Comparison of ENCODE assay signal across 8 mouse cellular contexts in the genomic region with DNA sequence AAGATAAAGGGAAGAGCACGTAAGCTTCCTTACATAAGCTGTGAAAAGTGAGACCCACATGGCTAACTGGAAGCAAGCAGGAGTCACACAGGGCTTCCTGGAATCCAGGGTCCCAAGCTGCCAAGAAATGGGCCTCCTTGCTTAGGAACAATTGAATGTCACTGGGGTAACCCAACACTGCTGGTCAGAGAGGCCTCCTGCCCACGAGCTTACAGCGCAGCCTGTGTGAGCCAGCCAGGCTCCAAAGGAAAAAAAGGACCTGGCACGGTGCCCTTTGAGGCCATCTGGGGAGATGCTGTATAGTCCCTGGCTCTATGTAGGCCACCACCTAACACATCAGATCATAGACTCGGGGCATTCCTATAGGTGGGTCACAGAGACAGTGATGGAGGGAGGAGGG. TPM values are rescaled to one million over a fixed set of nuclear protein-coding genes. Genes with fewer than 3 reads are reported as not detected.
DNase-seq lines count a peak whose midpoint lies in the region; ATAC-seq lines count a peak whose summit lies in the region.

No protein-coding gene starts in this region.

- no peaks in the 10 kb centered on the region for H3K36me3 ChIP-seq in midbrain, embryonic 14.5 days (ENCODE audit: control insufficient read depth, insufficient read depth, low read length)
- no peaks in the 10 kb centered on the region for H3K36me3 ChIP-seq in midbrain, embryonic 11.5 days (ENCODE audit: control insufficient read depth, insufficient read depth, low read length)

- 75% methylated on average over 5 of the region's 5 CpGs for WGBS in midbrain, embryonic 14.5 days
- 88% methylated on average over 5 of the region's 5 CpGs for WGBS in midbrain, embryonic 11.5 days

- H3K4me1 ChIP-seq in midbrain, embryonic 14.5 days (ENCODE audit: control insufficient read depth, insufficient read depth, low read length), result no peaks in the 10 kb centered on the region
- no peaks in the 10 kb centered on the region for H3K4me1 ChIP-seq in midbrain, embryonic 11.5 days (ENCODE audit: control insufficient read depth, insufficient read depth, low read length)

- H3K4me2 ChIP-seq in midbrain, embryonic 14.5 days (ENCODE audit: low read length), result no peak overlapping the region
- no peak overlapping the region for H3K4me2 ChIP-seq in midbrain, embryonic 11.5 days

- H3K4me3 ChIP-seq in midbrain, embryonic 14.5 days (replicated peaks; ENCODE audit: low read depth, low read length), result no peak overlapping the region
- H3K4me3 ChIP-seq in midbrain, embryonic 11.5 days (ENCODE audit: low read depth, low read length), result no peak overlapping the region

- no peak for ATAC-seq in midbrain, embryonic 14.5 days (ENCODE audit: low FRiP score, low TSS enrichment)
- no peak for ATAC-seq in midbrain, embryonic 11.5 days (ENCODE audit: low FRiP score)
- ATAC-seq in megakaryocyte-erythroid progenitor cell, adult 5-6 weeks (replicated peaks; ENCODE audit: low FRiP score, low TSS enrichment, poor library complexity, severe bottlenecking), result no peak

- intact Hi-C loops in gastrocnemius, postnatal 14 days (cut with DNase I; ENCODE audit: low total_unique reads), result no loop called here

- H3K27me3 ChIP-seq in midbrain, embryonic 14.5 days (ENCODE audit: control insufficient read depth, insufficient read depth, low read length), result no peaks in the 10 kb centered on the region
- no peaks in the 10 kb centered on the region for H3K27me3 ChIP-seq in midbrain, embryonic 11.5 days (ENCODE audit: control insufficient read depth, insufficient read depth, low read length)

- no peak overlapping the region for H3K9ac ChIP-seq in midbrain, embryonic 14.5 days (replicated peaks; ENCODE audit: low read length)
- H3K9ac ChIP-seq in midbrain, embryonic 11.5 days (ENCODE audit: low read length), result no peak overlapping the region

- H3K27ac ChIP-seq in midbrain, embryonic 14.5 days (replicated peaks; ENCODE audit: low read depth, low read length), result no peak overlapping the region
- no peak overlapping the region for H3K27ac ChIP-seq in midbrain, embryonic 11.5 days (ENCODE audit: low read depth, low read length)

- no peaks in the 10 kb centered on the region for H3K9me3 ChIP-seq in midbrain, embryonic 14.5 days (ENCODE audit: control insufficient read depth, low read length)
- H3K9me3 ChIP-seq in midbrain, embryonic 11.5 days (ENCODE audit: control insufficient read depth, low read length), result no peaks in the 10 kb centered on the region

- peak; percentile 64 for DNase-seq in adrenal gland, adult 2 months
- DNase-seq in adrenal gland, postnatal 4 days (ENCODE audit: low spot score in 2 of 2), result no peak
- peak; percentile 19 for DNase-seq in midbrain, embryonic 14.5 days
- no peak for DNase-seq in midbrain, embryonic 11.5 days (ENCODE audit: low spot score, missing footprints)
- DNase-seq in gastrocnemius, postnatal 14 days, result peak; percentile 72
- DNase-seq in ovary, postnatal 14 days (ENCODE audit: low spot score), result peak; percentile 54
- no peak for DNase-seq in spleen, postnatal 14 days (ENCODE audit: low spot score in 2 of 2)

RNA-seq across cellular contexts. Expression of a gene that starts 24.3 kb away (rescaled TPM):
- total RNA-seq in adrenal gland, adult 2 months (2021), result 100 to 1,000 TPM in 1 of 2 experiments, 10 to 100 TPM in 1; 92.7 to 113 TPM
- 43.9 and 47.6 TPM in 2 replicates for polyA plus RNA-seq in adrenal gland, adult 2 months (2012; rRNA removed)
- total RNA-seq in adrenal gland, postnatal 4 days (2021), result 100 to 1,000 TPM in 1 of 2 experiments, 10 to 100 TPM in 1; 86.1 to 102 TPM
- polyA plus RNA-seq in midbrain, embryonic 14.5 days (2014; fragmentation: Nextera tagmentation; extraction: Ambion mirVana), result 16.2 and 20.4 TPM in 2 replicates
- 15.0 and 19.8 TPM in 2 replicates for polyA plus RNA-seq in midbrain, embryonic 11.5 days (2014; fragmentation: Nextera tagmentation; extraction: Ambion mirVana)
- 10 to 100 TPM; 15.0 to 17.6 TPM for total RNA-seq in gastrocnemius, postnatal 14 days (2021)
- 2.1 TPM in 1 of 2 replicates, not detected in the other for total RNA-seq in megakaryocyte-erythroid progenitor cell, adult 5-6 weeks (2014; fragmentation: Nextera tagmentation)
- 0.80 and 20.1 TPM in 2 replicates for total RNA-seq in megakaryocyte-erythroid progenitor cell, adult 5-6 weeks (2017)

RNA-seq across cellular contexts. Expression of a gene that starts 48.2 kb away (rescaled TPM):
- total RNA-seq in adrenal gland, adult 2 months (2021), result 10 to 100 TPM; 33.8 to 40.2 TPM
- 51.2 and 67.5 TPM in 2 replicates for polyA plus RNA-seq in adrenal gland, adult 2 months (2012; rRNA removed)
- total RNA-seq in adrenal gland, postnatal 4 days (2021), result 10 to 100 TPM; 60.0 to 63.9 TPM
- polyA plus RNA-seq in midbrain, embryonic 14.5 days (2014; fragmentation: Nextera tagmentation; extraction: Ambion mirVana), result 15.5 and 19.2 TPM in 2 replicates
- 15.1 and 17.2 TPM in 2 replicates for polyA plus RNA-seq in midbrain, embryonic 11.5 days (2014; fragmentation: Nextera tagmentation; extraction: Ambion mirVana)
- 10 to 100 TPM; 24.5 to 24.6 TPM for total RNA-seq in gastrocnemius, postnatal 14 days (2021)
- 46.2 and 48.6 TPM in 2 replicates for total RNA-seq in megakaryocyte-erythroid progenitor cell, adult 5-6 weeks (2014; fragmentation: Nextera tagmentation)
- total RNA-seq in megakaryocyte-erythroid progenitor cell, adult 5-6 weeks (2017), result 20.5 and 28.3 TPM in 2 replicates

Comparison
In these comparisons a context has a peak if more than half of its experiments do, and no peak if none do; other contexts are left out.
1. DNase-seq: peak in adrenal gland, adult 2 months (single experiment), midbrain, embryonic 14.5 days (single experiment), gastrocnemius, postnatal 14 days (single experiment) and ovary, postnatal 14 days (single experiment); none in adrenal gland, postnatal 4 days (0 of 2), midbrain, embryonic 11.5 days (single experiment) and spleen, postnatal 14 days (0 of 2).
2. RNA of a gene that starts 24.3 kb away (total RNA-seq): 92.7 to 113 TPM in adrenal gland, adult 2 months and 86.1 to 102 TPM in adrenal gland, postnatal 4 days; 0.80 to 20.1 TPM in megakaryocyte-erythroid progenitor cell, adult 5-6 weeks and 15.0 to 17.6 TPM in gastrocnemius, postnatal 14 days; every median in the first group is over 4 times any median in the second.